Mouse (Mus musculus) lung, postnatal 25 days (tissue): Measurements from ENCODE around the gene Clec9a.

Experiments
- DNase-seq: peaks from one replicate; pipeline ENCODE4 v3.0.0; 2022; ENCODE audit warnings: low spot score

Clec9a gene

GRCm38 (mm10) chr6:129425217-129425616, 16.6 kb downstream of the Clec9a start:
- DNase-seq: peak; percentile 64

- peak; percentile 85 for DNase-seq
Observed at GRCm38 (mm10) chr6:129425812-129426211, 17.1 kb downstream of the Clec9a start.

GRCm38 (mm10) chr6:129427281-129427680, 18.6 kb downstream of the Clec9a start:
- peak; percentile 50 for DNase-seq

- peak; percentile 63 for DNase-seq
Observed at GRCm38 (mm10) chr6:129434239-129434638, 25.6 kb downstream of the Clec9a start.

- no peak for DNase-seq
Observed at GRCm38 (mm10) chr6:129436025-129436424, 27.4 kb downstream of the Clec9a start.

- DNase-seq: no peak
Observed at GRCm38 (mm10) chr6:129438033-129438432, 29.4 kb downstream of the Clec9a start.

GRCm38 (mm10) chr6:129449743-129450142, 41.1 kb downstream of the Clec9a start:
- DNase-seq: peak; percentile 65

- peak; percentile 77 for DNase-seq
Observed at GRCm38 (mm10) chr6:129451411-129452039, 42.9 kb downstream of the Clec9a start, which contains the start of gene Clec1a. Gene Clec1a, minus strand, starts transcription at chr6:129452000.

GRCm38 (mm10) chr6:129471386-129471785, 62.7 kb downstream of the Clec9a start:
- no peak for DNase-seq

- no peak for DNase-seq
Observed at GRCm38 (mm10) chr6:129472627-129473026, 64.0 kb downstream of the Clec9a start.
